Mouse (Mus musculus): ENCODE results near the gene Hoxc11.

Gene Hoxc11

DNA sequence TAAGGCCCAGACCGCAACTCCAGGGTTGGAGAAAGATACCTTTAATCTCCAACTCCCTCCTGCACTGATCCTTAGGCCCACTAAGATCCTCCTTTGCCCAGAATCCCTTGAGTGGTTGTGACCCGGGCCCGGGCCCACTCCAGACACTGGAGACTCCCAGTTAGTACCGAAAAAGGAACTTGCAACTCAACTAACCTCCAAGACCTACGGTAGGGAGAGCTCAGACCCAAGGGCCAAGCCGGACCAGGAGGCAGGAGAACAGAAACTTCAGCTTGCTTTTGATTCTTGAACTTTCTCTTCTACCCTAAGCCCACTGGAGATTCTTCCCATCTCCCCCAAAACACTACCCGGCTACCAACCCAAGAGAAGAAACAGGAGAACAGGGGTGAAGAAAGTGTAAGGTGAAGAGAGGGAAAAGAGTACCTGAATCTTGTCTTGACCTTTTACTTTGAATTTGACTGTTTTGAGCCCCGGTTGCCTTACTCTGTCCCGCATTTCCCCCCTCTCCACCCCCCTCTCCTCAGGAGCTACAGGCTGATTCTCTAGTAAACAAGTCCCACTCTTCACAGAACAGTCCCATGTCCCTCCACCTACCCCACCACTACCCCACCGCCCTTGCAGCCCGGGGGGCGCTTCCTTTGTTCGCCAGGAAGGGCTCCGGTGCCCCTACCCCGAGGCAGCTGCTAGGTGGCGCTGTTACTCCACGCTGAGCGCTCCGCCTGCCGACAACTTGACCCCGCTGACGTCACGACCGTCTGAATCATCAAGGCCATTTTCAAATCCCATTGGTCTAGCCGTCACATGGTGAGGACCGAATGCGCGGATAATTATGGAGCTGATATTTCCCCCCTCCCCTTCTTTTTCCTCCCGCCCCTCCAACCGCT, 11.9 kb downstream of the Hoxc11 start:
- DNase-seq (ENCODE audit: low read depth), result peak; percentile 85

DNA sequence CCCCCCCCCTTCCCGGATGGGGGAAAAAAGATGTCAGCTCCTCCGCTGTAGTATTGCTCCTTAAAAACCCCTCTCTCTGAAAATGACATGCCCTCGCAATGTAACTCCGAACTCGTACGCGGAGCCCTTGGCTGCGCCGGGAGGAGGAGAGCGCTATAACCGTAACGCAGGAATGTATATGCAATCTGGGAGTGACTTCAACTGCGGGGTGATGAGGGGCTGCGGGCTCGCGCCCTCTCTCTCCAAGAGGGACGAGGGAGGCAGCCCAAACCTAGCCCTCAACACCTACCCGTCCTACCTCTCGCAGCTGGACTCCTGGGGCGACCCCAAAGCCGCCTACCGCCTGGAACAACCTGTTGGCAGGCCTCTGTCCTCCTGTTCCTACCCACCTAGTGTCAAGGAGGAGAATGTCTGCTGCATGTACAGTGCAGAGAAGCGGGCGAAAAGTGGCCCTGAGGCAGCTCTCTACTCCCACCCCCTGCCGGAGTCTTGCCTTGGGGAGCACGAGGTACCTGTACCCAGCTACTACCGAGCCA, 12.6 kb downstream of the Hoxc11 start, which contains the start of gene Hoxc10:
Gene Hoxc10, plus strand, starts transcription at position 21 of the 536 bp plus-strand sequence.
- DNase-seq (ENCODE audit: low read depth), result no peak

DNA sequence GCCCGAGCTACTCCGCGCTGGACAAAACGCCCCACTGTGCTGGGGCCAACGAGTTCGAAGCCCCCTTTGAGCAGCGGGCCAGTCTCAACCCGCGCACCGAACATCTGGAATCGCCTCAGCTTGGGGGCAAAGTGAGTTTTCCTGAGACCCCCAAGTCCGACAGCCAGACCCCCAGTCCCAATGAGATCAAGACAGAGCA, 13.0 kb downstream of the Hoxc11 start, which contains the start of gene Hoxc5:
Gene Hoxc5, plus strand, starts transcription at position 132 of the 199 bp plus-strand sequence.
- DNase-seq (ENCODE audit: low read depth), result no peak

DNA sequence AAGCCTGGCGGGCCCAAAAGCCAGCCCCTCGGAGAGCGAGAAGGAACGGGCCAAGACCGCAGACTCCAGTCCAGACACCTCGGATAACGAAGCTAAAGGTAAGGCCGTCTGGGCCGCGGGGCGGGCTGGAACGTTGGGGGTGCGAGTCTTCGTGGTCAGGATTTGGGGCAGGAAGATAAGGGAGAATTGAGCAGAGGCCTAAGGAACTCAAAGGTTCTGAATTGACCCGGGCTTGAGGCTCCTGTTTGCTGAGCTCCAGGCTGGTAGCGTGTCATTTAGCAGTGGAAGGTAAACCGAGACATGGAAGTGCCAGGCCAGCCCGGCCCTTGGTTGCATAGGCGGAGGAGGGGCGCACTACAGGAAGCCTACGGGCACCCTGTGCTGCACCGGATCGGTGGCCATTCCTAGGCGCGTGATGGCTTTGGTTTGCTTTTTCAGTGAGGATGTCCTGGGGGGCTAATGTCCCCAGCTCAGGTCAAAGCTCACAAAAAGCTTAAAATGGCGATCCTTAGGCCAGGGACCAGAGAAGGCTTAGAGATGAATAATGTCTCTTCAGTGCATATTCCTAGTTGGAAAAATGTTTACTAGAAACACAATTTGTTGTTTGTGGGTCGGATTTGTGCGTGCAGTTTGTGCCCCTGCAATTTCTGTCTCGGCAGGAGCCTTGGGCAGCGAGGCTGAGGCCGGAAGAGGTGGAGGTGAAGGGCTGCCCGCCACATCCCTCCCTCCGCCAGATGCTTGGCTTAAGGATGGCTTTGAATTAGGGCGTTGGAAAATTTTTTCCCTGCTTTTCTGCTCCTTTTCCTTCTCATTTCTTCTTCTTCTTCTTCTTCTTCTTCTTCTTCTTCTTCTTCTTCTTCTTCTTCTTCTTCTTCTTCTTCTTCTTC, 13.5 kb downstream of the Hoxc11 start:
- DNase-seq (ENCODE audit: low read depth), result no peak

DNA sequence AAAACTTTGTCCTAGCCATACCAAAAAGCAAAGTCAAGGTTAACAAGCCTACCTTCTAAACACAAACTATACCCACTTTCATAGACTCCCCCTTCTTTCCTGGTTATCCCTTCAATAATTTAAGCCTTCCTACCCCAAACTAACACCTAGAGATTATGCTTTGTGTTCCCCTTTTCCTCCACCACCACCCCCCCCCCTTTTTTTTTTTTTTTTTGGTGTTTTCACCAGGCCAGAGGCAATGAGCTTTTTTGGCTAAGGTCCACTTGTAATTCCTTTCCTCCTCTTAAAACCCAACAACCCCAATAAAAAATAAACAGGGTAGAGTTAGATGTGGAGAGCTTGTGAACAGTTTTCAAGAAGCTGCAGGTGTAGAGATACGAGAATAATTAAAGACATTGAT, 15.1 kb downstream of the Hoxc11 start:
- no peak for DNase-seq (ENCODE audit: low read depth)

DNA sequence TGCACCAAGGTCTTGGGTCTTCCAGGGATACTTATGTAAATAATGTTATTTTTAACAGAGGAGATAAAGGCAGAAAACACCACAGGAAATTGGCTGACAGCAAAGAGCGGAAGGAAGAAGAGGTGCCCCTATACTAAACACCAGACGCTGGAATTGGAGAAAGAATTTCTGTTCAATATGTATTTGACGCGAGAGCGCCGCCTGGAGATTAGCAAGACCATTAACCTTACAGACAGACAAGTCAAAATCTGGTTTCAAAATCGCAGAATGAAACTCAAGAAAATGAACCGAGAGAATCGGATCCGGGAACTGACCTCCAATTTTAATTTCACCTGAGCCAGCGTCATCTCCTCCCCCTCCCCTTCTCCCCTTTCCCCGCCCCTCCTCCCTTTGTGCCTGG, 16.5 kb downstream of the Hoxc11 start:
- peak; percentile 45 for DNase-seq (ENCODE audit: low read depth)

DNA sequence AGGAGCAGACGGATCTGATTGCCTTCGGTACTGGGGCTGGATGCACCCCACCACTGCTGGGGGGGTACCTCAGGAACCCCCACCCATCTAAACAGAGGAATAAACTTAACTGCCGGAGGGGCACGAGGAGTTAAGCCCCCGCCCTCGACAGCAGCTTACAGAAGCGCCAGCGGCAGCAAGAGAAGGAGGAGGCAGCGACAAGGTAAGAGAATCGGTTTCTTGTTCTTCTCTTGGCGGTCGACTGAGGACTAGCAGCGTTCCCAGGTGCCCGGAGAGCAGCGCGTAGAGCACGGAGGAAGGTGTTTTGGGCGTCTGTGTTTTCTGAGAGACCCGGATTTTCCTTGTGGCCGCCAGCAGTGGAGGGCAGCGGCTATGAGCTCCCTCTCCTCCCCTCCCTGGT, 18.0 kb downstream of the Hoxc11 start:
- no peak for DNase-seq (ENCODE audit: low read depth)

DNA sequence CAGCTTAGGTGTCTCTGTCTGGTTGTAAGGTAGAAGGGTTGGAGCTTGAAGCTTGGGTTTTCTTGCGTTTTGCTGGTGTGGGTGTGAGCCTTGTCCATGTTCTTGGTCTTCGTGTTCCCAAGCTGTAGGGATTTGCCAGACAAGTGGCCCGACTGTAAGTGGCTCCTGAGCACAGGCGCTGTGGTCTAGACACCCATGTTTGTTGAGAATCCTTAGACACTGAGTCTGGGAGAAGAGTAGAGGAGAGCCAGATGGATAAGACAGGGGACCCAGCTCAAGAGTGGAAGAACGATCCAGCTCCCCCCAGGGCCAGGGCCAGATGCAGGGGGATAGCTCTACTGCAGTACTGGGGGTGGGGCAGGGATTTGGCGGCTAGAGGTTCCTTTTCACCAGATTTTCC, 18.5 kb downstream of the Hoxc11 start:
- DNase-seq (ENCODE audit: low read depth), result no peak

DNA sequence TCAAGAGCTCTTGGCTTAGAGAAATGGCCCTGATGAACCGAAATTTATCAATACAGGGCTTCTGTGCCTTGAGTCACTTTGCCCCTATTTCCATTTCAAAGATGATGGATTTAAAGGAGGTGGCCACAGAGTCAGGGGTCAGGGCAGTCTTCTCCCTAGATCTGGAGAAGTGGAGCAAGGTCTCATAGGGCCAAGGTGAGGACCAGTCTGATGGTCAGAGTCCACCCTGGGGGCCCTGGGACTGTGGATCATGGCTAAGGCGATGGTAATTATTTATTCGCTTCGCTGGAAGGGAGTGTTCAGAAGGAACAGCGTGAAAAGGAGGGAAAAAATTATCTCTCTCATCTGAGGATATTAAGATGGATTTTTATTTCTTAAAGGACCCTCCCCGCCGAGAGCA, 20.8 kb downstream of the Hoxc11 start:
- no peak for DNase-seq (ENCODE audit: low read depth)

DNA sequence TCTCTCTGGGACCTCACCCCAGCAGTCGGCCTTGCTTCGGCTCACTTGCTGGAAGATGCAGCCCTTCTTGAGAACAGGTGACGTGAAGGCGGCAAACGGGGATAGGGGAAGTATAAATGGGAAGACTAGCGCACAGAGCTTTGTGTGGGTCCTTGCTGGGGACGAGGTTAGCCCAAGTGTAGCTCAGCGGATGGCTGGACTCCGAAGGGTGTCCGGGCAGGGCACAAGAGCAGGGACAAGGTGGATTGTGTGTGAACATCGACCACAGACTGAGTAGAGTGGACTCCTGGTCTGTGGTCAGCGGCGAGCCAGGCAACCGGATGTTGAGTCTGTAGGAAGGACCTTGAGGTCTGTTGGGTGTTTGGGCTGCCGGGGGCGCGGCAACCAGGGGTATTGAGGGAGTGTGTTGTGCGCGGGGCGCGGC, 21.5 kb downstream of the Hoxc11 start:
- no peak for DNase-seq (ENCODE audit: low read depth)

DNA sequence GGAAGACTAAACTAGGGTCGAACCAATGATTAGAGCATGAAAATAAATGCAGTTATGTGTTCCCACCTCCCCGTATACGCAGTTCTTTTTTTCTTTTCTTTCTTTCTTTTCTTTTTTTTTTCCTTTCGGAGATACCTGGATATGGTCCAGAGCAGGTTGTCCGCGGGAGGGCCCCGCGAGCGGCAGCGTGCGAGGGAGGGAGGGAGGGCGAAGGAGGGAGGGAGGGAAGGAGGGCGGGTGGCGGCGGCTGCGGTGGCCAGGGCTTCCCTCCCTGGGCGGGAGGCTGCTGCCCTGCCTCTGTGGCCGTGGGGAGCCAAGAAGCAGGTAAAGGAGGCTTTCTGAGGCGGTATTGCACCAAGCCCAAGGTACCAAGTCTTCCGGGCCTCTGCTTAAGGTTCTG, 21.9 kb downstream of the Hoxc11 start, which contains the start of gene Hoxc9:
Gene Hoxc9, plus strand, starts transcription at position 269 of the 400 bp plus-strand sequence.
- DNase-seq (ENCODE audit: low read depth), result no peak

DNA sequence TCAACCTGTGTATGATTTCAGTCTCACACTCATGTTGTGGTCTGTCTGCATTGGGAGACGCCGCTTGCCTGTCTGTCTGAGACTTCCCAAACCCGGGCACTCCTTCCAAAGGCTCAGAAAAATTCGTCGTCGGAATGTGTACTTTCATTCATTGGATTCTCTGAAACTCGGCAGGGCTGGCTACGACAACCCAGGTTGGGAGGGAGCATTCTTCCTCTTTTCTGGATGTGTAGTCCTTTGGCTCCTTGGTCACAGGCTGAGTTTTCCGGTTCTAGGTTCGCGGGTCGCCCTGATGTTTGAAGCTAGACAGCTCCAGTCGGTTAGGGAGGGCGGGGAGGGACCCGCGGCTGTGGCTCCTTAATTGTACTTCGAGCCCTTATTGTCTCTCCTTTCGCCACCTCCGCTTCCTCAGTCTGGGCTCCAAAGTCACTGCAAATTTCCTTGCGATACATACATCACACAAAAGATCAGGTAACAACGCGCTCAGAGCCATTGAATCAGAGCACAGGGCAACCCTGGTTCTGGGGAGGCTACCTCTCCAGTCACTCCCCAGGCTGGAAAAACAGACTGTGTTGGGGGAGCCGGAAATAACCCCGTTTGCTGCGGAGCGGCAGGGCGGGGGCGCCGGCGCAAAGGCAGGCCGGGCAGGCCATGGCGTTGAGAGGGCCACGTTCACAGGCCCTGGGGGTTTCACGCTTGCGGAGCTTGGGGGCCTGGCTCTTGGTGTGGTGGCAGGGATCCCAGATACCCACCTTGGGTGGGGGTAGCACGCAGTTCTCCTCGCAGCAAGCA, 22.6 kb downstream of the Hoxc11 start:
- DNase-seq (ENCODE audit: low read depth), result peak; percentile 50

DNA sequence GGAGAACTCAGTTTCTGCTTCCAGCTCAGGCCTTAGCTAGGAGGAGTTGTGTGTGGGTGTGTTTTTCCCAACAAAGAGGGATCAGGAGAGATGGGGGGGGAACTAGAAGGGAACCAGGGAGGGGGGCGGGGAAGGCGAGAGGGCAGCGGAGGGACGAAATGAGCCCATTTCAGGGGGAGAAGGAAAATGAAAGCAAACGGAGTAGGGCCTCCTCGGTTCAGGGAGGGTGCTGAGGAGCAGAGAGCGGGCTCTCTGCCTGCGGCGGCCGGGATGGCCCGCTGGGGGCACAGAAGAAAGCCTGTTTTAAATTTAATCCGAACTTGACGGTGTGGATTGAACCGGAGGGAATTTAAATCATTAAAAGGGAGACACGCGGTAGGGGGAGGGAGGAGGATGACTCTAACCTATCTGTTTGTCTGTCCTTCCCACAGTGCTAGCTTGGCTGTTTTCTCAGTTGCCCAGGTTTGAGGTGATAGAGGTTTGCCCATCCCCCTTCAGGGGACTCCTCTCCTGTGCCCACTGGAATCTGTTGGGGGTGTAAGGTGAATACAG, 23.3 kb downstream of the Hoxc11 start:
- peak; percentile 51 for DNase-seq (ENCODE audit: low read depth)

DNA sequence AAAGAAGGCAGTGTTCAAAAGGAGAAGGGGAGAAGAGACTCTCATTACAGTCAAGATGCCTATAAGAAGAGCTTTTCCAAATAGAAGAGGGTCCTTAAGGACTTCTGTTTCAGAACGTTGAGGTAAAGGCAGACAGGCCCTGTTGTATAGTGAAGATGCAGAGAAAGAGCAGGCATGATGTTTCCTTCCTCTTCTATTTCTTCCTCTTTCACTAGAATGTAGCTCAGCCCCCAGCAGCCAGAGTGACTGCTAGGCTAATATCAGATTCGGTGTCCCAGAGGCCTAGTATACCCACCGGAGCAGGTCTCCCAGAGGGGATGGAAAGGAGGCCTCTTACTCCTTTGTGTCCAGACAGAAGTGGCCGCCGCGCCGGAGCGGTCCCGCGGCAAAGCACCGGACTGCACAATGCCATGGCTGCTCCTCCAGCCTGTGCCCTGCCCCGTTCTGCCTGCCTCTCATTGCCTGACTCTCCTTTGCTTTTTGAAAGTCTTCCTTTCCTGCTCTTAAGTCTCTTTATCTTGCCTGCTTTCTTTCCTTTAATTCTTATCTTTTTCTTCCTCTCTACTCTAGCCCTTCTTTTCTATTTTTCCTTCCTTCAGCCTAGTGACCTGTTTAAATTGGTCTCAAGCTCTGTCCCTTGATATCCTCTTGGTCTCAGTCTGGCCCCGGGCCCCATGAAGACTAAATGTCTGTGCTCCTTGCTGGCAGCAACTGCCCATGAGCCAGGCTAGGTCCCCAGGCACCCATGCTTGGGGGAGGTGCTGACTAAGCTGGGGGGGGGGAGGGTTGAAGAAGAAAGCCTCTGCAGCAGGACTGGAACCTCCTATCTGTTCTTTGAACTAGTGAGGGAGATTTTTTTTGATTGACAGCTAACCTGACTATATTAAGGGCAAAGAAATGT, 24.6 kb downstream of the Hoxc11 start:
- no peak for DNase-seq (ENCODE audit: low read depth)

DNA sequence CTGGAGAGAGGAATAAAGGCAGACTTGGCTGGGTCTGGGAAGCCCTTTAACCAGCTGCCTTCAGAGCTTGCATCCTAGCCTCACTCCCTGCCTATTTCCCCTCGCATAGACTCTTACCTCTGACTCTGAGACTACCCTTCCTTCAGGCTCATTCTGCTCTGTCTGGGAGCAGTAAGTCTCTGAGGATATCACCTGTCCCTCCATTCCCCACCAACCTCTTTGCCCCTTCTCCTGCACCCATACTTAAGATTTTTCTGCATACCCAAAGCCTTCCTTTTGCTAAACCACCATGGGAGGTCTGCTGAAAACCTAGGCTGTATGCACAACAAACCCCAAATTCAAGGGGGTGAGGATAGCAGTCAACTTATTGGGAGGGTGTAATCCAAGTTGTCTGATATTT, 25.7 kb downstream of the Hoxc11 start:
- no peak for DNase-seq (ENCODE audit: low read depth)

DNA sequence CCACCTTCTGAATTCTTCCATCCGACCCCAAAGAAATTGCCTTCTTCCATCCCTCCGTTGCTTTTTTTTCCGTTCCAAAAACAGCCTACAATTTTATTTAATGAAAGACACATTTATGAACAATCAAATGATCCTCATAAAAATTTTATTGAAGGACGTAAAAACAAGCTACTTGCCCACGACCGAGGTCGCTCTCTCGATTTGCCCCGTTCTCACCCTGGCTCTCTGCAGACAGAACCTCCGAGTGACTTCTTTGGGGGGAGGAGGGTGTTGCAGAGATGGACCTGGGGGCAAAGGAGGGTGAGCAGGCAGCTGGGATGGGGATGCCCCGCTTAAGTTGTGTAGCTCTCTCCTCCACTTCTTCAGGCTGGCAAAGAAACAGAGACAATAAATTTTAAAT, 26.1 kb downstream of the Hoxc11 start:
- DNase-seq (ENCODE audit: low read depth), result no peak

DNA sequence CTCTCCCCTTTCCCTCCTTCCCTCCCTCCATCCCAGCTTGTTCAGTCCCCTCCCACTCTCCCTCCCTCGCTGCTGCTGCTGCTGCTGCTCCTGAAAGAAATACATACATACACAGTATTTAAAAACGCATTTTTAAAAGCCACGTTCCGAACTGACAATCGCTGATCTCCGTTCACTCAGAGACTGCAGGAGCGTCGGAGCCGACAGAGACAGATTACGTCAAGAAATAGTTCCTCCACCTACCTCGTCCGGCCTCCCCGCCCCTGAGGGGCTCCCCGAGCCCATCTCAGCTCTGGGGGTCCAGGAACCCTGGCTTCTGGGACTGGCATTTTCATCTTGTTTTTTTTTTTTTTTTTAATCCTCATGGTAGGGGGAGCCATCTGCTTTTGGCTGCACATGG, 26.7 kb downstream of the Hoxc11 start:
- DNase-seq (ENCODE audit: low read depth), result no peak

DNA sequence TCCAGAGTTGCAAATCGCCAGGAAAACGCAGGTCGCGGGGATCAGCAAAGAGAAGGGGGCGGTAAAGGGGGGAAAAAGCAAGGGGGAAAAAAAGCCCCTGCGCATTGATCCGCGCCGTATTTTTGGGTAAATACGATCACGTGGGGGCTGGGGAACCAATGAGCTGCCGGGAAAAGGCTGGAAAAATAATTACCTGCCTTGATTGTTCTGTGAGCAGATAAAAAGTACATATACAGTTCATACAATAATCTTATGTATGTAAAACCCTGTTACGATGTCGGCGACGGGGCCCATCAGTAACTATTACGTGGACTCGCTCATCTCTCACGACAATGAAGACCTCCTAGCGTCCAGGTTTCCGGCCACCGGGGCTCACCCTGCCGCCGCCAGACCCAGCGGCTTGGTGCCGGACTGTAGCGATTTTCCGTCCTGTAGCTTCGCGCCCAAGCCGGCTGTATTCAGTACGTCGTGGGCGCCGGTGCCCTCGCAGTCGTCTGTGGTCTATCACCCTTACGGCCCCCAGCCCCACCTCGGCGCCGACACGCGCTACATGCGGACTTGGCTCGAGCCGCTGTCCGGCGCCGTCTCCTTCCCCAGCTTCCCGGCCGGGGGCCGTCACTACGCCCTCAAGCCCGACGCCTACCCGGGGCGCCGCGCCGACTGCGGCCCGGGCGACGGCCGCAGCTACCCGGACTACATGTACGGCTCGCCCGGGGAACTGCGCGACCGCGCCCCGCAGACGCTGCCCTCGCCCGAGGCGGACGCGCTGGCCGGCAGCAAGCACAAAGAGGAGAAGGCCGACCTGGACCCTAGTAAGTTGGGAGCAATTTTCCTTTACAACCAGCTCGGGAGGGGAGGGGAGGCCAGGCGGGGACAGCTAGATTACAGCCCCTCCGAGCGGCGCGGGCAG, 27.4 kb downstream of the Hoxc11 start:
- peak; percentile 42 for DNase-seq (ENCODE audit: low read depth)

DNA sequence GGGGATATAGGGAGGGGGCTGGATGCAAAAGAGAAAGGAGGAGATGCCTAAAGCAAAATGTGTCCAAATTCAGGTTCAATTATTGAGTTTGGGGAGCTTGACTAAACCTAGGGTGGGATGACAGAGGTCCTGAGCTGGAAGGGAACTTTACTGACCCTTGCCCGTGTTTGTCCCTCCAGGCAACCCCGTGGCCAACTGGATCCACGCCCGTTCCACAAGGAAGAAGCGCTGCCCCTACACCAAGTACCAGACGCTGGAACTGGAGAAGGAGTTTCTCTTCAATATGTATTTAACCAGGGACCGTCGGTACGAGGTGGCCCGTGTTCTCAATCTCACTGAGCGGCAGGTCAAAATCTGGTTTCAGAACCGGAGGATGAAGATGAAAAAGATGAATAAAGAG, 29.5 kb downstream of the Hoxc11 start:
- DNase-seq (ENCODE audit: low read depth), result no peak

DNA sequence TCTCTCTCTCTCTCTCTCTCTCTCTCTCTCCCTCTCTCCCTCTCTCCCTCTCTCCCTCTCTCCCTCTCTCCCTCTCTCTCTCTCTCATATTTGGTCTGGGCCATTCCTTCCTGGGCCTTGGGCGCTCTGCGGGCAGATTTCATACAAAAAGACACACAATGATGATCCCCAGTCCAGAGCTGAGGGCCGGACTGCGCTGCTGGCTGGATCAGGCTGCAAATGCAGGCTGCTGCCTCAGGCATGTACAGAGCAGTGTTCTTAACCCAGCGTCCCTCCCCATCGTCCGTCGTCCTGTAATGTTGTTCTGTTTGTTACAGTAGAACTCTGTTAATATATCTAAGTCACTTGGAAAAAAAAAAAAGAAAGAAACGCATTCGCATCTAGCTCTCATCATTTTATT, 30.3 kb downstream of the Hoxc11 start:
- DNase-seq (ENCODE audit: low read depth), result no peak

All from induced T-regulatory cell, adult 2 months (primary cell).